Mouse (Mus musculus) heart, postnatal 10 days (tissue): ENCODE measurements at regions not wholly inside any gene's neighbourhood (a gene's known extent, or its start where the extent isn't known, plus 50 kb on each side); places are given as distances from the start of the nearest gene placed in this dataset.
A peak's percentile ranks its signal among the peaks of the same experiment; 100 is the strongest.

Experiments
- DNase-seq, 2 experiments: peaks; one replicate each; pipeline ENCODE4 v3.0.0; 2021
- intact Hi-C: fragments of 180-260 bp; cut with DNase I; formaldehyde crosslinking; loops from one replicate; pipeline ENCODE4 v1.15.1; 2025

DNA sequence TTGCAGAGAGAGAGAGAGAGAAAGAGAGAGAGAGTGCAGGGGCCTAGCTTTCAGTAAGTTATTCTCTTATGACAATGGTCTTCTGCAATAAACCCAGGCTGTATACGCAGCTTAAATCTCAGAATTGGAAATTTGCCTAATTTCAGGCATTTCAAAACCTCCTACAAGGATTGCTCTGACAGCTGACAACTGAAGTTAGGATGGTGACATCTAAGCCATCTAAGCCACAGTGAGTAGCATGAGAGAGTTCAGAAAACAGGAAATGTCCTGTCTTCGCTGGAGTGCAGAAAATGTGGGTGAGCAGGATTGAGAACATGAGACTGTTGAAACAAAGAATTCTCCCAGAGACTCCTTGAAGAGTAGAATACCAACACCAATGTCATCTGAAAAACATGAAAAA lies 56.8 kb downstream of the Fam110c start:
- intact Hi-C loops = no loop called here
- no peak for DNase-seq

DNA sequence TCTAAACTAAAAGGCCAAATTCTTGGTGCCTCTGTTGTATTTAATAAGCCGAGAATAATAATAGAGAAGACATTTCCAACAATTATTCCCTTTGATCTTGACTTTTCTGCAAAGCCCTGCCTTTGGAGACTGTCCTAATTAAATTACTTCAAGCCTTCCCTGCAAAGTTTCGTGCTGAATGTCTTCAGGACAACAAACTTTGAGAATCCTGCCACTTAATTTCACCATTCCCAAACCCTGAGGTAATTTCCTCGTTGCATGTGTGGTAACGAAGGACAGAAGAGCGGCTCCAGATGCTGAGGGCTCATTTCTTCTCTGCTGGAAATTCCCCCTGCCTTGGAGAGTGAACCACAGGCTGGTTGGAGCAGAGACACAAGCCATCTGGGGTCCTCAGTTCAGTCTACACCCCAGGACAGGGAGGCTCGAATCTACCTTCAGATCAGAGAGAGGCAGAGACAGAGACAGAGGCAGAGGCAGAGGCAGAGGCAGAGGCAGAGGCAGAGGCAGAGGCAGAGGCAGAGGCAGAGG lies 60.9 kb downstream of the Fam110c start:
- DNase-seq = peak; percentile 40 to 52
- intact Hi-C loops = no loop called here

DNA sequence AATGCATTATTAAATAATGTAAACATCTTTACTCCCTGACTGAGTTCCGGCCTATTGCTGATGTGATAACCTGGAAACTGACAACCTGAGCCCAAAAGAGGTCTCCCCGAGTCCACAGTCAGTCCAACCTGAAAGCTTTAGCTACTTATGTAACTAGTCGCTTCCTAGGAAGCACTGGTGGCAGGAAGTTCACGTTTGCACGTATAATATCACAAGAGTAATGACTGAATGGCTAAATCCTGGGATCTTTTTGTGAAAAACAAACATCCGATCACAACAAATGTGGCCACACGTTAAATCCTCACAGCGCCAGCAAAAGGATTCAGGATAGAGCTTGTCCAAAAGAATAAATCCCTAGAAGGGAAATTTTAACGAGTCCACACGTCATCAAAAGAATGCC lies 62.7 kb downstream of the Fam110c start:
- DNase-seq = no peak
- intact Hi-C loops = no loop called here

GRCm38 (mm10) chr12:31136911-31137310 lies 63.2 kb downstream of the Fam110c start:
- intact Hi-C loops = no loop called here
- DNase-seq = peak in 1 of 2 experiments; percentile 33

DNA sequence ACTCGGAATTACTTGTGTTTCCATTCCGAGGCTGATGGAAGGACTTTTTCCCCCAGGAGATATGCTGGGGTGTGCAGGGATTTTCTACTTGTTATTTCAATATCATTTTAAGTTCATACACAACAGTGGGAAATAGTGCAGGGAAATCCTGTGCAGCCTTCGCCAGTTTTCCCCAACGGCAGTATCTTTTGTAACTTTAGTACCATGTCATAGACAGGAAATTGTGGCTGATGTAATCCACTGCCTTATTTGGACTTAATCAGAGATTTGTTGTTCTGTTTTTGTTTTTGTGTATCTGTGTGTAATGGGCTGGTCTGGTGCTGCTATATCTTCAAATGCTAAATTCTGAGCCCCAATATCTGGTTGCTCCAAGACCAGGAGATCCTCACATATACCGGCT lies 63.8 kb downstream of the Fam110c start:
- DNase-seq = peak in 1 of 2 experiments; percentile 34
- intact Hi-C loops = no loop called here

- intact Hi-C loops = no loop called here
- no peak for DNase-seq
Measured at GRCm38 (mm10) chr12:31139853-31140252, 66.2 kb downstream of the Fam110c start.

DNA sequence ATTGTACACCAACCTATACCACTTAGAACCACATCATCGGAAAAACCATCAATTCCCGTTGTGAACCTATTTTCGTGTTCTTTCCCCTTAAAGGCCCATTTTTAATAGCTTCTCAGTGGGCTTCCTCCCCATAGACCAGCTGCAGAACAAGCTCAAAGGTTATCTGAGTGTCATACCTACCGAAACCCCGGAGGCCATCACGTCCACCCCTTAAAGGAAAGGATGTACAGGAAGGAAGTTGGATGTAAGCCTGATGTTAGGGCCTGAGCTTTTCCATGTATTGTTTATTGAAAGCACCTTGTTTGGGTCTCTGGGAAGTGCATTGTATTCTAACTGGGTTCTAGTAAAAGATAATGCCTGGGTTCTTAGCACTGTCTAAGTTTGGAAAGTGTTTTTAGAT lies 69.6 kb downstream of the Fam110c start:
- no peak for DNase-seq
- intact Hi-C loops = no loop called here

DNA sequence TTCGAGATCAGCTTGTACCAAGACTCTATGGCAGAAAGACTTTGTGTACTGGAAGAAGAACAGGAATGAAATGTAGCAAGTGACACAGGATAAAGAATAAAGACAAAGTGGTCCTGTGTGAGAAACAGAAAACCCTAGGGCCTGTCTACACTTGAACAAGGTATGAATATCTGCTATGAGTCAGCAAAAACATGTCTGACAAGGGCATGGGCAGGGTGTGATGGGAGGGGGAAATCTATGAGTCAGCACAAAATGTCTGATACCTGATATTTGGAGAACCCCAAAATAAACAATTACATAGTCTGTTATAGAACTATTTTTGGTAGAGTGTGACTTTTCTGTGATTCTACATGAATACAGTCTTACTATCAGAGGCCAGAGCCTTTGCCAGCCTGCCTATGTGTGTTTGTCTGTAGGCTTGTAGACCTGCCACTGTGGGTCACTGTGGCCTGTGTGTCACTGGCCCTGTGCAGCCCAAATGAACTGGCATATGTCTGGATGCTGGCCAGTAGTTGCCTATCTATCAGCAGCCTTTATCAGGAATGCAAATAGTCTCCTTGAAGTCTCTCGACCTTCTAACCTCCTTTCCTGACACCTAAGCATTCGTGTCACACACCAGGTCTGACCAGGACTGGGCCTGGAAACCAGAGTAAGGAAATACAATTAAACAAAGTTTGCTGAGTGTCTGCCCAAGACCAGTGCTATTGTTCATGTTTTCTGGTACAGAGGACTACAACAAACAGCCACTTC lies 71.5 kb downstream of the Fam110c start:
- peak; percentile 48 to 50 for DNase-seq
- intact Hi-C loops = no loop called here

GRCm38 (mm10) chr12:31148417-31149356 lies 75.0 kb downstream of the Fam110c start:
- no peak for DNase-seq
- intact Hi-C loops = no loop called here

GRCm38 (mm10) chr12:31153720-31154119 lies 80.1 kb downstream of the Fam110c start:
- DNase-seq = no peak
- intact Hi-C loops = no loop called here

- intact Hi-C loops = no loop called here
- DNase-seq = peak in 1 of 2 experiments; percentile 57
Measured at GRCm38 (mm10) chr12:31154608-31155011, 80.9 kb downstream of the Fam110c start.

DNA sequence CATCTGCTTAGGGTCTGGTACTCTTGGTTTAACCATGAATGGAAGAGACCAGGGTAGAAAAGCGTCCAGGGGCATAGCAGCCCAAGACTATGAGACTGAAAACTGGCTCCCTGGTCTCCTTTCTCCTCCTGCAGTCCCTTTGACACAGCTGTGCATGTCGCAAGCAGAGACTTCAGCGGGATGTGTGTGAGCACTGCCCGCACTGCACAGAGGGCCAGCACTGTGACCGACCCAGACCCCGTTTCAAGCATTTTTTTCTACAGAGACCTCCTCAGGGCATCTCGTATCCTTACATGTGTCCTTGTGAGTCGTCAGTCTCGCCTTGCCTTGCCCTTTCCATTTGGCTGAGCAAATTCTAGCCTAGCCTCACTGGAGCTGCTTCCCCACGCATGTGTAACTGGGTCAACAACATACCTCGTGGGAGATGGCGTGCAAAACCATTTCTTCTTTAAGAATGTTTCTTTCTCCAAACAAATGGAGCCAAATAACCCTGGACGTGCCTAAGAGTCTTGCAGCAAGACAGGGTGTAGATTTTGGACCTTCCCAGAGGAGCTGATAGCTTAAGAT lies 82.6 kb downstream of the Fam110c start:
- intact Hi-C loops = no loop called here
- DNase-seq = peak in 1 of 2 experiments; percentile 48

- intact Hi-C loops = no loop called here
- no peak for DNase-seq
Measured at GRCm38 (mm10) chr12:31157453-31157852, 83.1 kb upstream of the Gm6993 start.

- intact Hi-C loops = no loop called here
- no peak for DNase-seq
Measured at GRCm38 (mm10) chr12:31157890-31158289, 82.7 kb upstream of the Gm6993 start.

DNA sequence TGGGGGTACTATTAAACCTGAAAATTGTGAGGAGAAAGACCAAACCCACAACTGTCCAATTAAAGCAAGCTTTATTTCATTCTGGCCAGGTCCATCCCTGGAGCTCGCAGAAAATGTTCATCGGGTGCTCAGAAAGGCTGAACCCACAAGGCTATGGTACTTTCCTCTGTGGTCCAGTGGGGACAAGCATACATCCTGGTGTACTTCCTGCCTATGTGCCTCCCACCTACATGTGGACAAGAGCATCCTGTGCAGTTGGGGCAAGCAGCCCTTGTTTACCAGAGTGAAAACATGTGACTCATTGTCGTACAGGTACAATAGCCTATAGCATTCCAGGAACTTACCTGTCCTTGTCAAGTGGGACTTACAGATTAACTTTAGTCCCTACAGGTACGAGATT lies 81.7 kb upstream of the Gm6993 start:
- intact Hi-C loops = no loop called here

GRCm38 (mm10) chr12:31159378-31159777 lies 81.2 kb upstream of the Gm6993 start:
- intact Hi-C loops = no loop called here
- DNase-seq = no peak

More for the DNA sequence above, 81.7 kb upstream of the Gm6993 start:
- no peak for DNase-seq

GRCm38 (mm10) chr12:31168221-31168890 lies 72.2 kb upstream of the Gm6993 start:
- intact Hi-C loops = loop anchor here (2.0 kb wide), 2 partner anchors 42 to 96 kb away; partner anchors contain the start of gene Lamb1

DNA sequence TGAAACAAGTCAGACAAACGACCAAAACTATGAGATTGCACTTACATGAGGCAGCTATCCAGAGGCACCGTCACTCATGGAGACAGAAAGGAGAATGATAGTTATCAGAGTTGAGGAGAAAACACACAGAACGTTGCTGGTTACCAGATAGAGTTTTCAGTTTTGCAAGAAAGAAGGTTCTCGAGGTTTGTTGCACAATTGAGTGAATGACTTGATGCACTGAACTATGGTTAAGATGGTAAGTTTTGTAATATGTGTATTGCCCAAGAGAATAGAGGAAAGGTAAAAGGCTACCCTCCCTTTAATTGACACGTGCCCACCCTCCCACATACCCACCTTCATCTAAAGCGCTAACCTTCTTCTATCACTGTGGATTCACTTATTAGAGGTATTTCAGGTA lies 70.5 kb upstream of the Gm6993 start:
- intact Hi-C loops = no loop called here
- DNase-seq = no peak

More at GRCm38 (mm10) chr12:31168221-31168890, 72.2 kb upstream of the Gm6993 start:
- peak; percentile 66 to 72 for DNase-seq

DNA sequence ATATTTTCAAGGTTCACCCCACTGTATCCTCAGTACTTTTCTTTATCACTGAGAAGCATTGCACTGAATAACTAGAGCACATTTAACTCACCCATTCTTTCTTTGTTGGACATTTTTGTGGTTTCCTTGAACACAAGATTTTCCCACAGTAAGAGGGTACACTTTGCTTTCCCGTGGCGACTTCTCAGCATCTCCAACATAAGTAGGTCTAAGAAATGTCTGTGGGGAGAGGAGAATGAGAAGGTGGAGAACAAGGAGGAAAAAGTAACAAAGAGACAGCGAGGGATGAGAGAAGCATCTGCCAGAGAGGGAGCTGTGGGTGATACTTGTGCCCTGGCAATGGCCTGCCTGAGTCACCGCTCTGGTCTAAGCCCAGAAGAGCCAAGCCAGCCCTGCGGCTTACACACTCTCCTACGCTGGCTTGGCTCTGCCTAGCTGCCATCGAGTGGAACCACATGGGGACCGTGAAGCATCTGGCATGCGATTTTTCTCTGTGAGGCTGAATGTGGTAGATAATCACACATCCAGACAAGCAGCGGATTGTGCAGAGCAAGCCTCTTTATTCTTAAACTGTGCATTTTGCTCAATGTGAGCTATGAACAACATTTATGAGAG lies 69.9 kb upstream of the Gm6993 start:
- intact Hi-C loops = no loop called here
- peak; percentile 68 to 74 for DNase-seq

- intact Hi-C loops = no loop called here
- no peak for DNase-seq
Measured at GRCm38 (mm10) chr12:31171992-31172391, 68.6 kb upstream of the Gm6993 start.
